Mouse (Mus musculus) ovary, postnatal 14 days (tissue): ENCODE results near the gene Psd.

Source experiments
- DNase-seq: peaks from one replicate; pipeline ENCODE4 v3.0.0; 2022; ENCODE audit warnings: low spot score

The Psd gene

DNA sequence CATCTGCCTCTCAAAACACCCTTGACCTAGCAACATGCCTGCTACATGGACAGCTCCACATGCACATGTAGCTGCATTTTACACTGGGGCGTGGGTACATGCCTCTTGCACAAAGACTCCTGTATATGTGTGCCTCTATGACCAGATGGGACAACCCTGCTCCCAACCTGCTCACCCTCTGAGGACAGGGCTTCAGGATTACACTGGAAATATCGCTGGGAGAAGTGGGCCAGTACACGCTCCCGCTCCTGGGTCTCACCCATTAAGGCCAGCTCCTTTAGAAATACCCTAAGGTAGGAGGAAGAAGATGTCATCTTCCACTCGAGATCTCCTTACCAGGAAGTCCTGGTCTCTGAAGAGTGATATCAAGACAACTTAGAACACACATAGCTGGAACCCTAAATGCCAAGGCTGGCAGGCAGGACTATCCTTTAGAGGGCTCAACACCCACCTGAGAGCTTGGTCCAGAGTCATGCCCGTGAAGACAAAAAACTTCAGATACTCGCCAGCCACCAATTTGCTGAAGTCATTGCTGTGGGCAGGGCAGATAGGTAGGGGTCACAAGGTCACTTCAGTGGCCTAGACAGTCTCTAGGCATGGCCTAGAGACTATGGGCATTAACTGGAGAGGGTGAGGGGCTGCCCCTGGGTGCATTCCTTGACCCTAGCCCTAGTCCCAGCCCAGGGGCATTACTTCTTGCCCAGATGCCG lies 6.7 kb downstream of the Psd start:
- no peak for DNase-seq

DNA sequence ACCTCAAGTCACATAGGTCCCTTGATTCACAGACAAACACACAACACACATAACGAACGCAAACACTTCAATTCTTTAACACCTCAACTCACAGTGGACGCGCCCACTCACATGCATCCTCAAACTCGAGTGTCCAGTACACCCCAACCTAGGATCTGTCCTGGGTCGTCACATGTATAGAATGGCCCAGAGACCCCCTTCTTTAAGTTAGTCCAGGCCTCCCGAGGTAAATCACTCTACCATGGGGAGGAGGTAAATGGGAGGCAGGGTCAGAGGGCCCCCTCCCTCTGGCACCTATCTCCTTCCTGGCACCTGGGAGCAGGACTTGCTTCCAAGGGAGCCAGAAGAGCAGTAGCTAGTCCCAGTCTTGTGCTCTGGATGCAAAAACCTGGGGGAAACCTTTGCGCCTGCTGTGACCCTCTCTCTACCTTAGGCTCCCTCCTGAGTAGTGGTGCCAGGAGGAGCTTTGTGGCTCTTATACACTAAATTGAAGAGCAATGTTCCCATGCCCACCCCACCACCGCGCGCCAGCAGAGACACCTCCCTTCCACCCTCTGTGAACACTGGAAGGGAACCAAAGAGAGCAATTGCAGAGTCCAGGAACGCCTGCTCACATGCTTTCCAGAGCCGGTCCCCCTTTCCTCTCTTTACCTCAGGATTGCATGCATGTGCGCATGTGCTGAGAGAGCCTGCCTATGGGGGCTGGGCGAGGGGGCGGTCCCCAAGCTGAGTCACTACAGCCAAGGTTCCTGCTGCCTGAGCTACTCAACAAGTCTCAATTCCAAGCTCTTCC lies 8.2 kb downstream of the Psd start:
- DNase-seq: no peak

DNA sequence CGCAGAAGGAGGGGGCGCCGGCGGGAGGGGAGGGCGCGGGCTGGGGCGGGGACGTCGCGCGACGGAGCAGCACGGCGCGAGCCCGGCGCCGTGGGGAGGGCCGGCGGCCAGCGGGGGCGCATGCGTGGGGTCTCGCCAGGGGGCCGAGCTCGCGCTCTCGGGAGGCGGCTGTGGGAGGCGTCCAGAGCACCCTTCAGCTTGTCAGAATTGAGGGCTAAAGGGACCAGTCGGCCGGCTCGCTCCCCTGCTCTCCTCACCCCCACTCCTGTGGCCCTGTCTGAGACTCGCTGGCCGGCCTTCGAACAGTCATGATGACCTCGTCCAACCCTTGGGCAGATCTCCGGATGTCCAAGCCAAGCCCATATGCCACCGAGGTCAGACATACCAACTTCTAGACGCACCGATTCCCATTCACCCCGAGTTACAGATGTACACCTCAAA lies 8.9 kb downstream of the Psd start:
- DNase-seq: peak; percentile 59

DNA sequence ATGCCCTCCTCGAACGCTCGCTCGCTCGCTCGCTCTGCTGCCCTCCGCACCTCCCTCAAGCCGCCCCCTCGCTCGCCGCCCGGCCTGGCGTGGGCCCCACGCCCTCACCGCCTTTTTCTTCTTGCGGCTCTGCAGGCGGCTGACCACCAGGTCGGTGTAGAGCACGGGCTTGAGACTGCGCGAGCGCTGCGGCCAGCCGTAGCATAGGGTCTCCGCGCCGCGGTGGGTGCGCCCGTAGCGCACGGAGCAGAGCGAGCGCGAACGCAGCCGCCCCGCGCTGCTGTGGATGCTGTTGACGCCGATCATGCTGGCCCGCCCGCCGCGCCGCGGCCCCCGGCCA lies 9.4 kb downstream of the Psd start:
- DNase-seq: no peak

DNA sequence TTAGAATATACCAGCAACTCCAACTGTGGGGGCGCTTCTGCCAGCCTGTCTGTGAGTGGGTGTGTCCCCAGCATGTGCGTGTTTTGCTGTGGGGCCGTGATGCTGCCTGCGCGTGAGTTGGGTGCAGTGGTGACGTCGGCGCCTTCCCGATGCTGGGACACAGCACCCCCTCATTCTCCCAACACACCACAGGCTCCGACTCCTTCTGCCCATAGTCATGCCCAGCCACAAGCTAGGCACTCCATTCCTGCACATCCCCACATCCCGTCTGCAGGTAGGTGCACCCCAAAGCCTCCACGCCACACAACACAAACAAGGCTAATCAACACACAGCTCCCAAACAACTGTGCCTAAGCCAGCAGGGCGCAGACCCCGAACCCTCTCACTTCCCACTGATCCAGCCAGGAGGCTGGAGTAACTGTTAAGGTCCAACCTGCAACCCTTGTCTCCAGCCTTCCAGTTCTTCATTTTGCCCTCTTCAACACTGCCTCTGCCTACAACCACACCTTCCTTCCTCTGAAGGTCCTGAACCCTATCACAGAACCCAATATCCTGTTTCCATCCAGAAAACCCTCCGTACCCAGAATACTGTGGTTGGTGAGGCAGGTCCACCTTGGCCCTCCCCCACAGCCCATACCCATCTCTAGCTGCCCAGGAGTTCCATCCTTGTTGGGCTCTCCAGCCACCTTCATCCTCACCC lies 10.0 kb downstream of the Psd start:
- no peak for DNase-seq

DNA sequence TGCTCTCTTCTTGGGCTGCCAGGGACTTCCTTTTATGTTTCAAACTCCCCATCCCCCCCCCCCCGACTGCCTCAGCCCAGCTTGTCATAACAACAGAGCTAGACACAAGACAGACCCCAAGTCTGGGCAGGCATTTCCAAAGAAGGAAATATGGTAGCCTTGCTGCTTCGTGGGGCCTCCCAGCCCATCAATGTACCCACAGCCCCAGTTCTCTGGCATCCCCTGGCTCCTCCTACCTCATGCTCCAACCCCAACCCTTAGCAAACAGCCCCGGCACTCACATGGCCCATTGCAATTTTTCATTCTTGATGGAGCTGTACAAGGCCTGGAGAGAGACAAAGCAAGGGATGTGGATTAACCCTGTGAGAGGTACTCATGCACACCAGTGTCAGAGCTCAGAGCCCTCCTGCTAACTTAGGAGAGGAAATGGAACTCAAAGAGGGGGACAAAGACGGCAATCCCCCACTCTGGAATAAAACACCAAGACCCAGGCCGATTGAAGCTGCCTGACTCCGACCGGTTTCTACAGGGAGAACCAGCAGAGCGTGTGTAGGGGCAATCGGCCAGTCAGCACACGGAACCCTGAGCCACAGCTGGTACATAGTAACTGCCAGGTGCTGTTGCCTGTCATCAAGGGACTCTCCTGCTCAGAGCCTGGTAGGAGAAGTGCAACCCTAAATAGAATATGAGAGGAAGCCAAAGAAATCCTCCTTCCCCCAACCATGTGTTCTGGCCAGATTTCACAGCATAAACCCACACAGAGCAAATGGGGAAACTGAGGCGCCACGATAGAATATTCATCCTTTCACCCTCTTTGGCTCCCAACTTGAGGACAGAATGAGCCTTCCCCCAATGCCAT lies 11.0 kb downstream of the Psd start:
- DNase-seq: no peak

DNA sequence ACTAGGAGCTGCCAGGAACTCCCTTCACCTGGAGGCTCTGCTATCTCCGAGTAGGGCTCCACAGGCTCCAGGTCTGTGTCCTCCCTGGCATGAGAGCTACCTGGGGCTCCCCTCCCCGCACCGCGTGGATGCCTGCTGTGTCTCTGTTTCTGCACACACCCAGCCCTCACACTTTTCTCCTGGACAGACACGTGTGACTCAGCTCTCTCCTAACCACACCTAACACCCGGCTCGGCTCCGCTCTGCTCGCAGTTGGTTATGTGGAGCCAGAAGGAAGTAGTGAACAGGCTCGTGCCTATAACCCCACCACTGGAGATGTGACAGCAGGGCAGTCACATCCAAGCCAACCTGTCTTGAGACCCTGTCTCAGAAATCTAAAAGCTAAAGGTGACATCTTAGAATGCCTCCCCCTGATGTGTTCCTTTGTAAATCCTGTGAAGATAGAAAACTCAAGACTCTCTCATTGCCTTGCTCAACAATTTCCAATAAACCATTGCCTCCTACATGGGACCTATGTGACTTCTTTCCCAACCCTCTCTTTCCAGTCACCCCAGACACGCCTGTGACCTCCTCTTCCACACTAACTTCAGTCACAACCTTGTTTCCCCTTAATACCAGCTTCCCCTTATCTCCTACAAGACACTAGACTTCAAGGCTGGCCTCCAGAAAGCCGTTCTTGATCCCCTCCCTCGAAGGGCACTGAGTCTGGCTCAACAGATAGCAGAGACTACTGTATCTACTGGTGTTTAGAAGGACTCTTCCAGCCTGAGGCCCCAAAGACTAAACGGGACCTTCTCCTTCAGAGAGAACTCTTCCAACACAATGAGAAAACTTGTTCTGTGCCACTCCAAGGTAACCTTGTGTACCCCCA lies 11.8 kb downstream of the Psd start:
- DNase-seq: no peak

DNA sequence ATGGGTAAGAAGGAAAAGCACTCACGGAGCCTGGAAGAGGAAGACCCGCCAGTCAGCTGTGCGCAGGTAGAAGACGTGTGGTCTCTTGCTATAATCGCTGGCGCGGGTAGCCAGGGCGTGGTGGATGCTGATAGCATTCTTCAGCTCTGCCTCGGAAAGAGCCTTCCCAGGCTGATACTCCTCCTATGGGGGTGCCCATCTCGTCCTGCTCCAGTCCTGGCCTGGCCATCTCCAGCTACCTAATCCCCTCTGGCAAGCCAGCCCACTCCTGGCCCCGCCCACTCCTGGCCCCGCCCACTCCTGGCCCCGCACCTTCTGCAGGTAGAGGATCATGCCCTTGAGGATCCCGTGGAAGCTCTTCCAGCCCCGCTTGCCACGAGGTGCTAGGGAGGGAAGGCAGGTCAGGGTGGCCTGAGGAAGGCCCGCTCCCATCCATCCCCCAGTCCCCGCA lies 12.8 kb downstream of the Psd start:
- no peak for DNase-seq

DNA sequence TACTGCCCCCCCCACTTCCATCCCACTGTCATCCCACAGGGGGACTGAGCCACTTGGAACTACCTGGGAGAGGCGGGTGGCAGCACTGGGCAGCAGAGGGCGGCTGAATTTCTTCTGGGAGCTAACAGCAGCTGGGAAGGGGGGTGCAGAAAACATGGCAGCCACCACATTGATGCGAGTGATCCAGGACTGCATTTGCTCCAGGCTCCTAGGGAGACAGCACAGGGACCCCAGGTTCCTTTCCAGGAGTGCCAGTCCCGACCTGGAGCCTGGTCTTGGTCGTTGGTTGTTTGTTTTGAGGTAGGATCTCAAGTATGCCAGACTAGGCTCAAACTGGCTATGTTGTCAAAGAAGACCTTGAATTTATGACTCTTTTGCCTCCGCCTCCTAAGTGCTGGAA lies 13.4 kb downstream of the Psd start:
- DNase-seq: no peak

DNA sequence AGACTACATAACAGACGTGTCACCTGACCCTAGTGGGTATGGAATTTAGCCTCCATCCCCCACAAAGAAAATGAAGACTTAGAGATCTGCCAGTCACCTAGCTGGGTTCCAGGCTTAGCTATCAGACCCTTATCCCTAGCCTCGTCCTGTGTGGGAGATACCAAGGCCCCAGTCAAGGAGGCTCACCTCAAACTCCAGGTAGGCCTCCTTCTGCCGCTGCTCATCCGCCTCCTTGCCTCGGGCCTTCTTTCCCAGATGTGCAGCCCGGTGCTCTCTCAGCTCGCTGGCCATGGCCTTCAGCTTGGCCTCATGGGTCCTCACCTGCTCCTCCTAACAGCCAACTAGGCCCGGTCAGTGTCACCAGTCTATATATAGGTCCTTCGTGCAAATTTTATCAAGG lies 13.8 kb downstream of the Psd start:
- DNase-seq: no peak

DNA sequence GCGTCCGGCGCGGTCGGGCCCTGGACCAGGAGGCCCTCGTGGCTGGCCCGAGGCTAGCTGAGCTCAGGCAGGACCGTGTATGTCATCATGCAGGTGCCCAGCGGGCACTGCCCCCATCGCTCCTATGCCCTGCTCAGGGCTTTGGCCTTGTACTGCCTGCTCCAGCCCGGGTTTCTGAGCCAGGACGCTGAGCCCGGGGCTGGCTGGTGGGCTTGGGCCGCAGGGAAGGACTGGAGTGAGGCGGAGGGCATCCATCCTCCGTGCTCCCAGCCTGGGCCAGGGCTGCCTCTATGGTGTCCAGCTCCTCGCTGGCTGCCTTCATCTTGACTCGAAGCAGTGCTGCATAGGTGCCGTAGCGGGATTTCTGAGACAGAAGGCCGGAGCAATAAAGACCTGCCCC lies 14.4 kb downstream of the Psd start:
- no peak for DNase-seq

DNA sequence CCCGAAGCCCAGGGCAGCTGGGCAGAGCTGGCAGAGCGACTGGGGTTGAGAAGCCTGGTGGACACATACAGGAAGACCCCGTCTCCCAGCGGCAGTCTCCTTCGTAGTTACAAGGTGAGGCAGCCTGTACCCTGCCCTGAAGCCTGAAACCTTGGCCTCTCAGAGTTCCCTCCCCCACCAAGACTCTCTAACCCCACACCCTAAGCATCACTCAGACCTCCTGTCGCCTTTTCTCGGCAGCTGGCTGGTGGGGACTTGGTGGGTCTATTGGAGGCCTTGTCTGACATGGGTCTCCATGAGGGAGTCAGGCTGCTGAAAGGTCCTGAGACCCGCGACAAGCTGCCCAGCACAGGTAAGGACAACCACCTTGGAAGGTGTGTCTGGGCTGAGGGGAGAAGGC lies 15.6 kb downstream of the Psd start:
- DNase-seq: no peak

DNA sequence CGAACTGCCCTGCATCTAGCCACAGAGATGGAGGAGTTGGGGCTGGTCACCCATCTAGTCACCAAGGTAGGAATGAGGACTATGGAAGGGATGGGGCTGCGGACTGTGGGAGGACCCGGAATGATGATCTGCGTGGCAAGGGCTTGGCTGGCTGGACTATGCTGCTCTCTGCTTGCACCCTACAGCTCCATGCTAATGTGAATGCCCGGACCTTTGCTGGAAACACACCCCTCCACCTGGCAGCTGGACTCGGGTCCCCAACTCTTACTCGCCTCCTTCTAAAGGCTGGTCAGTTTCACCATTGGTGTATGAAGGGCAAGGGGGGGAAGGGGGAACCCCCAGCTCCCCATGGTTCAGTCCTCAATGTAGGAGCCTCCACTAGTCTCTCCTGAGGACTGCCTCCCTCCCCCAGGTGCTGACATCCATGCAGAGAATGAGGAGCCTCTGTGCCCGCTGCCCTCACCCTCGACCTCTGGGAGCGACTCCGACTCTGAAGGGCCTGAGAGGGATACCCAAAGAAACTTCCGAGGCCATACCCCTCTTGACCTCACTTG lies 16.6 kb downstream of the Psd start:
- DNase-seq: no peak

DNA sequence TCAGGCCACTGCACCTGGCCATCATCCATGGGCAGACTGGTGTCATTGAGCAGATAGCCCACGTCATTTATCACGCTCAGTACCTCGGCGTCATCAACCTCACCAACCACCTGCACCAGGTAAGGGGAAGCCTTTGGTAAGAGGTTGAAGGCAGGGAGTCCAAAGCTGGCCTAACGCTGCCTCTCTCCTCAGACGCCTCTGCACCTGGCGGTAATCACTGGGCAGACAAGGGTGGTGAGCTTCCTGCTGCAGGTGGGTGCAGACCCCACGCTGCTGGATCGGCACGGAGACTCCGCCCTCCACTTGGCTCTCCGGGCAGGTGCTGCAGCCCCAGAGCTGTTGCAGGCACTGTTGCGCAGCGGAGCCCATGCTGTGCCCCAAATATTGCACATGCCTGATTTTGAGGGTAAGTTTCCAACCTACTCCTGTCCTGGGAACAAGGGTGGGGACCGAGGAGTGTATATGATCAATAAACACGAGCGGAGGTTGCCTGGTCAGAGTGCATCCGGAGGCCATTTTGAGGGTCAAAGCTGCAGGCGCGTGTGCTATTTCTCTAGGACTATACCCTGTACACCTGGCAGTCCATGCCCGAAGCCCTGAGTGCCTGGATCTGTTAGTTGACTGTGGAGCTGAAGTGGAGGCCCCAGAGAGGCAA lies 17.2 kb downstream of the Psd start:
- no peak for DNase-seq

DNA sequence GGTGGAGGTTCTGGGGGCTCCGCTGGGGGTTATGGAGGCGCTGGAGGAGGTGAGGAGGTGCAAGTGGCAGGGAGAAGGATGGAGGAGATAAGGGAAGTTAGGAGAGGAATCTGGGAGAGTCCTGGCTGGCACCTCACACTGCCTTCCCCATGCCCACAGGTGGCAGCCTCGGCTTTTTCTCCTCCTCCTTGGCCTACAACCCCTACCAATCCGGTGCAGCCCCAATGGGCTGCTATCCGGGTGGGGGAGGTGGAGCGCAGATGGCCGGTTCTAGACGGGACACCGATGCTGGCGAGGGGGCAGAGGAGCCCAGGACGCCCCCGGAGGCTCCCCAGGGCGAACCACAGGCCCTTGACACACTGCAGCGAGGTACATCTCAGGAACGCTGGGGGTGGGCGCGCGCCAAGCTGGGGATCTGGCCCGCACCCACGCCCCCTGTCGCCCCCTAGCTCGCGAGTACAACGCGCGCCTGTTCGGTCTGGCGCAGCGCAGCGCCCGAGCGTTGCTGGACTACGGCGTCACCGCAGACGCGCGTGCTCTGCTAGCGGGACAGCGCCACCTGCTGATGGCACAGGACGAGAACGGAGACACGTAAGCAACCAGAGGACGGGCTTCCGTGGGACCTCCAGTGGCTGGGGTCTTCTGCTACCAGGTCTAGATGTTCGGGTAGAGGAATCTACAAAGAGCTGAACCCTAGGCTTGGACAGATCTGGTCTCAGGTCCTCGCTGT lies 18.1 kb downstream of the Psd start:
- DNase-seq: peak; percentile 80

DNA sequence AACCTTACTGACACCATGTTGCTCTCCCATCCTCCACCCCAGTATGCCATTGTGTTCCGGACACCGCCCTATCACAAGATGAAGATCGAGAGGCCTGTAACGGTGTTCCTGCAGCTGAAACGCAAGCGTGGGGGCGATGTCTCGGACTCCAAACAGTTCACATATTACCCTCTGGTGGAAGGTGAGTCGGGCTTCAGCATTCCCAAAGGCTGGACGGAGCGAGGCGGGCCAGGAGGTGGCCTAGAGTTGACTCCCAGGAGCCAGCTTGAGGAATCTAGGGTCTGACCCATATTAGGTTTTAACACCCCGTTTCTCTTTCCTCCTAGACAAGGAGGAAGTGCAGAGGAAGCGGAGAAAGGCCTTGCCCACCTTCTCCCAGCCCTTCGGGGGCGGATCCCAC lies 18.7 kb downstream of the Psd start:
- no peak for DNase-seq

DNA sequence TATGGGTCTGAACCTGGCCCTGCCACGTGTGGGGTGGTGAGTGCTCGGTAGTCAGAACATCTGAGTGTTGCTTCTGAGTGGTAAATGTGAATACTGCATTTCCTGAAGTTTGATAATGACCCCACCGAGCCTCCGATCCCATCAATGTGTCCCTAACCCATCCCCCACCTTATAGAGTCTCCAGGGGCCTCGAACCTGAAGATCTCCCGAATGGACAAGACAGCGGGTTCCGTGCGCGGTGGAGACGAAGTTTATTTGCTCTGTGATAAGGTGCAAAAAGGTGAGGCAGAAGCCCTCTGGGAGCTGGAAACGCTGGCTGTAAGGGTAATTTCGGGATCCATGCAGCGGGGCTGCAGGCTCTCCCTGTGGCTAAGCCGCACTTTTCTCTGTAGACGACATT lies 19.2 kb downstream of the Psd start:
- no peak for DNase-seq

DNA sequence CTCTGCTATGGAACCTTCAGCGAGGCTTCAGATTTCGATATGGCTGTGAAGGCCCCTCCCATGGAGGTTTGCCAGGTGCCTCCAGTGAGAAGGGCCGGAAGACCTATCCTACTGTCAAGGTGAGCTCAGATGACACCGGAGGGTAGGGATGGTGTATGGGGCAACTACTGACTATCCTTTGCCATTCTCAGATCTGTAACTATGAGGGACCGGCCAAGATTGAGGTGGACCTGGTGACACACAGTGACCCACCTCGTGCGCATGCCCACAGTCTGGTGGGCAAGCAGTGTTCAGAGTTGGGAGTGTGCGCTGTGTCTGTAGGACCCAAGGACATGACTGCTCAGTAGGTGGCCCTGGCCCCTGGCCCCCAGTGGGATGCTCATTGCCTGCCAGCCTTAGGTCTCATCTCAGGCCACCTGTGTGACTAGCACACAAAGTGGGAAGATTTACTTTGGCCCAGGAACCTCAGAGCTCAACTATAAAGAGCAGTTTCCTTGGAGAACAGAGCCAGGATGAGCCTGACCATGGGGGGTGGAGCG lies 20.1 kb downstream of the Psd start:
- DNase-seq: no peak

DNA sequence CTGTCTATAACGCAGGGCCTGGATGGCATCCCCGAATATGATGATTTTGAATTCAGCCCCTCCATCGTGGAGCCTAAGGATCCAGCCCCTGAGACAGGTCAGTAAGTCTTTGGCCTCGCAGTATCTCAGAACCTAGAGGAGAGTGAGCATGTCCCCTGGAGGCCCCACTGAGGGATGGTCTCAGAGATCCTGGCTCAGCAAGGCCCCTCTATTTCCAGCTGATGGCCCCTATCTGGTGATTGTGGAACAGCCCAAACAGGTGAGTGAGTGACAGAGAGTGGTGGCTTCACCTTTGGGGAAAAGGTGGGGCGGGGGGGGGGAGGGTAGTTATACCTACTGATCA lies 20.7 kb downstream of the Psd start:
- no peak for DNase-seq
